10 mouse cellular contexts compared by ENCODE assay signal in genomic region chr7:28100596-28101590, GRCm38 (mm10). TPM values are rescaled to one million over a fixed set of nuclear protein-coding genes. Genes with fewer than 3 reads are reported as not detected.
DNase-seq lines count a peak whose midpoint lies in the region; ATAC-seq and TF ChIP-seq lines count a peak whose summit lies in the region.
"Had no signal": no experiment of that assay in that cellular context is flagged by ENCODE, and none has a peak within 500 bp of the region (broad histone marks: within the 10 kb centered on the region; RNA-seq: fewer than 3 reads in every experiment).

No protein-coding gene starts in this region.

- no peak for TF ChIP-seq EP300 in liver, embryonic 14.5 days (IDR thresholded peaks at IDR 0.05; ENCODE audit: low read depth)

- 56% methylated on average over 17 of the region's 17 CpGs for WGBS in liver, embryonic 14.5 days (ENCODE audit: insufficient replicate concordance)
- 66% methylated on average over 17 of the region's 17 CpGs for WGBS in forebrain, embryonic 16.5 days

- no peak overlapping the region for H3K4me3 ChIP-seq in liver, embryonic 14.5 days (ENCODE audit: insufficient read depth in 1 of 2, low read depth in 2 of 2, low read length in 2 of 2)
- H3K4me3 ChIP-seq in forebrain, embryonic 16.5 days (replicated peaks; ENCODE audit: low read length) = no peak overlapping the region

- no peaks in the 10 kb centered on the region; the same call in 1 of the 2 replicates for H3K9me3 ChIP-seq in liver, embryonic 14.5 days (ENCODE audit: control insufficient read depth, low read length)
- H3K9me3 ChIP-seq in forebrain, embryonic 16.5 days (ENCODE audit: control insufficient read depth, low read length) = no peaks in the 10 kb centered on the region

- no peaks in the 10 kb centered on the region for H3K4me1 ChIP-seq in liver, embryonic 14.5 days (replicated peaks; ENCODE audit: control insufficient read depth in 2 of 2, insufficient read depth in 2 of 2, low read length in 1 of 2)
- 0 out of 2 replicates have a peak, but pooled peaks cover 2% of the 10 kb centered on the region for H3K4me1 ChIP-seq in forebrain, embryonic 16.5 days (replicated peaks; ENCODE audit: control insufficient read depth, insufficient read depth, low read length)

- TF ChIP-seq CTCF in liver, embryonic 14.5 days (IDR thresholded peaks at IDR 0.05; ENCODE audit: low read depth) = peak; percentile 52

- no peak overlapping the region for H3K4me2 ChIP-seq in liver, embryonic 14.5 days (ENCODE audit: low read depth)
- no peak overlapping the region for H3K4me2 ChIP-seq in forebrain, embryonic 16.5 days (ENCODE audit: low read length)

- no peak overlapping the region for H3K9ac ChIP-seq in liver, embryonic 14.5 days (replicated peaks)
- no peak overlapping the region for H3K9ac ChIP-seq in forebrain, embryonic 16.5 days (replicated peaks; ENCODE audit: low read depth, low read length)

- no peak overlapping the region for H3K27ac ChIP-seq in liver, embryonic 14.5 days
- H3K27ac ChIP-seq in forebrain, embryonic 16.5 days (ENCODE audit: low read length) = no peak overlapping the region

- no peaks in the 10 kb centered on the region for H3K27me3 ChIP-seq in liver, embryonic 14.5 days (ENCODE audit: control insufficient read depth, insufficient read depth, low read length)
- 0 out of 2 replicates have a peak, but pooled peaks cover 6% of the 10 kb centered on the region for H3K27me3 ChIP-seq in forebrain, embryonic 16.5 days (replicated peaks; ENCODE audit: control insufficient read depth, insufficient read depth, low read length)

- ATAC-seq in liver, embryonic 14.5 days (ENCODE audit: insufficient read depth) = no peak
- ATAC-seq in forebrain, embryonic 16.5 days = no peak

- DNase-seq in gastrocnemius, postnatal 14 days = peak; percentile 35
- no peak for DNase-seq in gastrocnemius, postnatal 25 days
- DNase-seq in ovary, postnatal 36 days (ENCODE audit: low spot score) = peak; percentile 45
- no peak for DNase-seq in ovary, adult 18-20 months (ENCODE audit: low spot score)
- DNase-seq in brain, adult 2 months (ENCODE audit: low read depth, low spot score) = peak; percentile 5
- DNase-seq in liver, embryonic 14.5 days (ENCODE audit: low read depth in 3 of 3, low spot score in 3 of 3) = no peak
- DNase-seq in thymus, postnatal 10 days (ENCODE audit: low spot score in 2 of 2) = peak; percentile 27 to 57

- intact Hi-C loops in gastrocnemius, postnatal 14 days (cut with DNase I; ENCODE audit: low total_unique reads) = no loop called here

- H3K36me3 ChIP-seq in liver, embryonic 14.5 days (replicated peaks; ENCODE audit: control insufficient read depth, insufficient read depth, low read depth) = no peaks in the 10 kb centered on the region
- H3K36me3 ChIP-seq in forebrain, embryonic 16.5 days (ENCODE audit: control insufficient read depth, insufficient read depth) = no peaks in the 10 kb centered on the region

RNA-seq across cellular contexts. Expression of gene 9530053A07Rik, which starts 28.4 kb away (rescaled TPM):
- not detected for total RNA-seq in gastrocnemius, postnatal 14 days (2021)
- not detected for total RNA-seq in gastrocnemius, postnatal 25 days (2021)
- not detected in 2 replicates for polyA plus RNA-seq in liver, embryonic 14.5 days (2012; rRNA removed)
- not detected in 2 replicates for polyA plus RNA-seq in liver, embryonic 14.5 days (2014; fragmentation: Nextera tagmentation; extraction: Ambion mirVana)
- polyA plus RNA-seq in forebrain, embryonic 16.5 days (2015; fragmentation: Nextera tagmentation; extraction: Ambion mirVana) = 0.06 and 0.14 TPM in 2 replicates
- polyA plus RNA-seq: frontal cortex, adult 2 months; limb, embryonic 14.5 days had no signal

RNA-seq across cellular contexts. Expression of gene Fcgbp, which starts 29.9 kb away (rescaled TPM):
- under 1 TPM in 1 of 2 experiments, not detected in 1; 0.12 TPM for total RNA-seq in gastrocnemius, postnatal 14 days (2021)
- total RNA-seq in gastrocnemius, postnatal 25 days (2021) = not detected
- polyA plus RNA-seq in liver, embryonic 14.5 days (2012; rRNA removed) = not detected in 2 replicates
- polyA plus RNA-seq in liver, embryonic 14.5 days (2014; fragmentation: Nextera tagmentation; extraction: Ambion mirVana) = not detected in 2 replicates
- polyA plus RNA-seq in forebrain, embryonic 16.5 days (2015; fragmentation: Nextera tagmentation; extraction: Ambion mirVana) = 0.41 TPM in 1 of 2 replicates, not detected in the other

RNA-seq across cellular contexts. Expression of gene Psmc4, which starts 51.0 kb away (rescaled TPM):
- 100 to 1,000 TPM; 104 to 107 TPM for total RNA-seq in gastrocnemius, postnatal 14 days (2021)
- total RNA-seq in gastrocnemius, postnatal 25 days (2021) = 100 to 1,000 TPM in 1 of 2 experiments, 10 to 100 TPM in 1; 99.0 to 104 TPM
- 69.5 and 94.9 TPM in 2 replicates for polyA plus RNA-seq in liver, embryonic 14.5 days (2012; rRNA removed)
- 126 and 137 TPM in 2 replicates for polyA plus RNA-seq in liver, embryonic 14.5 days (2014; fragmentation: Nextera tagmentation; extraction: Ambion mirVana)
- 330 and 343 TPM in 2 replicates for polyA plus RNA-seq in forebrain, embryonic 16.5 days (2015; fragmentation: Nextera tagmentation; extraction: Ambion mirVana)

Comparison
In these comparisons a context has a peak if more than half of its experiments do, and no peak if none do; other contexts are left out.
1. DNase-seq: peak in gastrocnemius, postnatal 14 days (single experiment), ovary, postnatal 36 days (single experiment), brain, adult 2 months (single experiment) and thymus, postnatal 10 days (2 of 2); none in gastrocnemius, postnatal 25 days (single experiment), ovary, adult 18-20 months (single experiment) and liver, embryonic 14.5 days (0 of 3).